Mouse (Mus musculus): ENCODE results near the gene Slc28a3.

The Slc28a3 gene

GRCm38 (mm10) chr13:58523011-58523760 lies 87.5 kb downstream of the Slc28a3 start:
- DNase-seq (ENCODE audit: low read depth, low spot score) = no peak

DNA sequence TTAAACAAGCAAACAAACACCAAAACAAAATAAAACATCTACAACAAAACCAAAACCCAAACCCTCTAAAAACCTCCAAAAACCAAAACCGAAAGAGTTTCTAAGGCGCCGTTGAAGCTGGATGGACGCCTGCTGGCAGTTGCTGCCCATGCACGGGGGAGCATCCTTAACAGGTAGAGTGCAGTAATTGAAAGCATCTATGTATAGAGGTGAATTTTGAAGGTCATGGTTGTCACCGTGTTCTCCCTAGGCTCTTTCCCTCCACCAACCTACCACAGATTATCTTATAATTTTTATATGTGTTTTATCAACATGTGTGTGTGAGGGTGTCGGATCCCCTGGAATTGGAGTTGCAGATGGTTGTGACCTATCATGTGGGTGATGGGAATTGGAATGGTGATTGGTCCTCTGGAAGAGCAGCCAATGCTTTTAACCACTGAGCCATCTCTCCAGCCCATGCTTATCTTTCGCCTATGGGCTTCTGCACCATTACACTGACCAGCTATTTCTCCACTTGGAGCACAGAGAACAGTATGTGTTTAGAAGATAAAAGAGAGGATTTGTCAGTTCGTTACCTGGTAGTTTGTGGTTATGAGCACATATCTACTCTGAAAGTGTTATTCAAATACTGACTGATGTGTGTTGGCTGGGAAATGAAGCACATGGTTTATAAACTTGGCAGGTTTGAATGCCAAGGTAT lies 89.2 kb downstream of the Slc28a3 start:
- no peak for DNase-seq (ENCODE audit: low read depth, low spot score)

GRCm38 (mm10) chr13:58520580-58521330 lies 89.9 kb downstream of the Slc28a3 start:
- DNase-seq (ENCODE audit: low read depth, low spot score) = no peak

DNA sequence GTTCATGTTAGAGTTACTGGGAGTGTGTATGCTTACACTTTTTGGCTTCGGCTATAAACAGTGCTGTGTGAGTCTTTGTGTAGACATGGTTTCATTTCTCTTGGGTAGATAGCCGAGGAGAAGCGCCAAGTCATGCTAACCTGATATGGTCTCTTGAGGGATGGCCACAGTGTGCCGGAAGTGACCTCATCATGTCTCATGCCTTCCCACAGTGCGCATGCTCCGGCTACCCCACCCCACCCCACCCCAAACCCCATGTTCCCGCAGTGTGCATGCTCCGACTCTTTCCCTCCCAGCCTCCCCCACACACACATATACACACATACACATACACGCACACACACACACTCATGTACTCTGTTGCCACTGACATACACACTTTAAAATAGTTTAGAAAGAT lies 90.6 kb downstream of the Slc28a3 start:
- DNase-seq (ENCODE audit: low read depth, low spot score) = no peak

GRCm38 (mm10) chr13:58516277-58516676 lies 94.4 kb downstream of the Slc28a3 start:
- DNase-seq (ENCODE audit: low read depth, low spot score) = no peak

DNA sequence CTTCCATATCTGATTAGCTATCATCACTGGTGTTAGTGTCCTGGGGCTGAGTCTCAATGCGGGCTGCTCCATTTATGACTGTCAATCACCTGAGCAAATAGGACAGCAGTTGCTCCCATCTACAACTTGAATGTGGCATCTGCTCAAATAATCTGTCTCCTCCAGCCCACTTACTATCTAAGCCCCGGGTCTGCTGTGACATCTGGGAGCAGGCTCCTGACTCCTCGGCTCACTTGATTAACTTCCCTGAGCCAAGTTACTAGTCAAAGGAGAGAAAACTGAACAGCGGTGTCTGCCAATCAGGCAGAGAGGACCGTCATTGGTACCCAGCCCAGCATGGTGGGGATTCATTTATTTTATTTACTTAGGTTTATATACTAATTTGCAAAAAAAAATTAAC lies 95.0 kb downstream of the Slc28a3 start:
- DNase-seq (ENCODE audit: low read depth, low spot score) = no peak

DNA sequence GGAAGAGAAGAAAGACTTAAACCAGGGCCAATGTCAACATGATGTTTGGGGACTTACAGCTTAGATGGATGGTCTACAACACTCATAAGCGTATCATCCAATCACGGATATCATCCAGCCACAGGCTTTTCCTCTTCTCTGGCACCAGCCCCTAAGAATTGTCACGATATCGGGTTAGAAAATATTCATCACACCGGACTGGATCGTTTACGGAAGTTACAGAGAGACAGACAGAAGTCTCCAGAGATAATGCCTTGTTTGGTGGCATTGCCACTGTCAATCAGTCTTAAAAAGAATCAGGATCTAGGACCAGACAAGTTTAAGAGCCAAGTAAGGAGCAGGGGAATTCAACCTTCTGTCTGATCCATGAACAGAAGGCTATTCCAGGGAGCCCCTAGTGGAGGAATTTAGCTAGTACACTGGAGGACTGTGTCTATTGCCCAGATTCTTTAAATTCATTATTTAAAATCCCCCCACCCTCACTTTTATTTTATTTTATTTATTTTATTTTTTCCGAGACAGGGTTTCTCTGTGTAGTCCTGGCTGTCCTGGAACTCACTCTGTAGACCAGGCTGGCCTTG lies 96.4 kb downstream of the Slc28a3 start:
- DNase-seq (ENCODE audit: low read depth, low spot score) = no peak

DNA sequence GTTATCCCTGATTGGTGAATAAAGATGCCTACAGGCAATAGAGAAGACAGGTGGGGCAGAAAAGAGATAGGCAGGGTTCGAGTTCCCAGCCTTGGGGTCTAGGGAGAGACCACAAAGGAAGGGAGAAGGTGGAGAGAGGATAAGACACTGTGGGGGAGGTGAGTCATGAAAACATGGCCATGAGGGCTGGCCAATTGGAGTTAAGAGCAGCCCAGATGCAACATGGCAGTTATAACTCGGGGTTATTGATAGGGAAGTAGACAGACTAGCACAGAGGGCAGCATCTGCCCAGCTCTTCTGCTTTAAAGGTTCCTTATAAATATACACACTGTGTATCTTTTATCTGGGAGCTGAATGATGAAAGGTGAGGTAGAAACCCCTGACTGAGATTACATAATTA lies 98.8 kb downstream of the Slc28a3 start:
- no peak for DNase-seq (ENCODE audit: low read depth, low spot score)

DNA sequence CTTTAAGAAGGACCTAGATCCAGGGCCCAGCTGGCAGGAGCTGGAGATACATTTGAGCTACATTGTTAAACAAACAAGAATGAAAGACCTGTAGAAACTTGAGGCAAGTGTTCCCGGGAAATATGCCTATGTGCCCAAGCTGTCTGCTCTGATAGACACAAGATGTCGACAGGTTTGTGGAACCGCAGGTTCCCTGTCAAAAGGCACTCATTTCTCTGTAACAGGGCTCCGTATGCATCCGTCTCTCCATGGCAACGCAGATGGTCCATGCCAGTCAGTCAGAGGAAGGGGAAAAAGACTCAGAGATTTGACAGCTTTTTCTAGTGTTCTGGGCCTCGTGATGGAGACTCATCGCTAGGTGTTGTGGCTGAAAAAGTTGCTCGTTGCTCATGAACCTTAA lies 99.4 kb downstream of the Slc28a3 start:
- no peak for DNase-seq (ENCODE audit: low read depth, low spot score)

DNA sequence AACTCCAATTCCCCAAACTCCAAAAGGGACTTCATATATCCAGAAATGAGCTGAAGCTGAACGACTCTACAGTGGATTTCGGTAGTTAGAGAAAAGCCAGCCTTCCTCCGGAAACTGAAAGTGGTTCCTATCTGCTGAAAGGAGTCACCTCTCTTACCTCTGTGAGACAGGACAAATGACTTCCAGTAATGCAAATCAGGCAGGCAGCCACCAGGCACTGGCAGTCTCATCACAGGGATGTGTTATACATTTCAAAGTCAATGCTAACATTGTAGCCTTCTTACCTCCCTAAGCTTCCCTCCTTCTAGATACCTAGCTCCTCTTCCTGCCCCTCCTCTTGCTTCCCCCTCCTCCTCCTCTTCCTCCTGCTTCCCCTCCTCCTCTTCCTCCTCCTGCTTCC lies 101.4 kb downstream of the Slc28a3 start:
- no peak for DNase-seq (ENCODE audit: low read depth, low spot score)

DNA sequence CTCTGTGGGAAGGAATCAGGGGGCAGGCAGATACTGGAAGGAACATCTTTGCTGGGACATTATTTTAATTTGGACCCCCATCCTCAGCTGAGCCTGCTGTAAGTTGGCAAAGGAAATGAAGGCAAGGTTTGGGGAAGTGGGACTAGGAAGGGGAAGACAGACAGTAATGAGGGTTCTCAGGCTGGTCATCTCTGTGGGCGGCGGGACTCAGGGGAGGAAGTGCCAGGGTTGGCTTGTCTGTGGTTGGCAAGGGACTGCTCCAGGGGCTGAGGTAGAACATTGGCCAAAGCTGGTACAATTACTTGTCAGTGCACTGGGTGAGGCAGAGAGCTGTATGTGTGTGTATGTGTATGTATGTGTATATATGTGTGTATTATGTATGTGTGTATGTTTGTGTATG lies 107.1 kb downstream of the Slc28a3 start:
- DNase-seq (ENCODE audit: low read depth, low spot score) = no peak

DNA sequence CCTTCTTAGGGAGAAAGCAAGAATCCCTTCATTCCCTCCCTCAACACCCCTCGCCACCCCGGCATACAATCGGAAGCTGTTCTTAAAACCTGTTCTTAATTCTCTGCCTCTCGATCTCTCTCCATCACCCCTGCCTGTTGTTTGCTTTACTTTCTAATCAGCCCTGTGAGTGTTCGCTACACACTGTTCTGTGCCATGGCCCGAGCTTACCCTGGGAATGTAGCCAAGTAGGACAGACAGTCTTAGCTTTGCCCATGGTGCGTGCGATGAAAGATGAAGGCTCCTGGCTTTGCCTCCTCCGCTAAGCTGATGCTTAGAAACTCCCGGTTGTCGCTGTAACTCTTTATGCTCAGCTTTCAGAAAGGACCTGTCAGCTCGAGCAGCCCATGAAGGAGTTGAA lies 112.9 kb downstream of the Slc28a3 start:
- DNase-seq (ENCODE audit: low read depth, low spot score) = no peak
